Mouse (Mus musculus): Measurements from ENCODE around the gene Ptprm.

- TF ChIP-seq POLR2A (IDR thresholded peaks at IDR 0.05; ENCODE audit: borderline replicate concordance, extremely low read depth, insufficient read depth, insufficient read length, poor library complexity, severe bottlenecking): no peak
- TF ChIP-seq CTCF (IDR thresholded peaks at IDR 0.05; ENCODE audit: borderline replicate concordance, extremely low read depth, insufficient read depth, insufficient read length): no peak
Measured at GRCm38 (mm10) chr17:66861557-66861956, 492.7 kb downstream of the Ptprm start.

All from brain, embryonic 14.5 days (tissue).